Mouse (Mus musculus) CH12.LX (cell line): ENCODE results near the gene Gm13089. TPM values are rescaled to one million over a fixed set of nuclear protein-coding genes. Genes with fewer than 3 reads are reported as not detected.
"Not testable (repeated sequence)": the region's sequence is repeated elsewhere in the genome, so short reads cannot be mapped to it uniquely, and the experiment has no call there.

Source experiments
- DNase-seq: peaks from one replicate; pipeline ENCODE4 v3.0.0-alpha.2; 2013; ENCODE audit errors: extremely low read depth
- H3K27ac ChIP-seq: 2 replicates; pipeline ENCODE4 v1.5.1; 2012; ENCODE audit warnings: low read depth, mild to moderate bottlenecking, control low read depth, moderate library complexity; ENCODE audit not compliant: insufficient read depth
- H3K27me3 ChIP-seq: replicated peaks from 2 replicates; pipeline ENCODE3; 2012; ENCODE audit warnings: inconsistent platforms
- H3K36me3 ChIP-seq, 2 experiments: replicated peaks in 1 of 2; 2 replicates each; pipeline versions ENCODE3 to v1.6.1; 2012; ENCODE audit warnings: inconsistent platforms in 1 of 2, low read length in 1 of 2, mild to moderate bottlenecking in 1 of 2, mixed read lengths in 1 of 2, moderate library complexity in 1 of 2; ENCODE audit not compliant: control insufficient read depth in 1 of 2, insufficient read depth in 1 of 2
- H3K4me1 ChIP-seq, 2 experiments: 2 replicates each; pipeline ENCODE4 v1.6.1; 2012; ENCODE audit warnings: inconsistent platforms in 1 of 2, moderate library complexity in 1 of 2; ENCODE audit not compliant: insufficient read depth in 2 of 2, control insufficient read depth in 1 of 2
- H3K4me2 ChIP-seq: 2 replicates; pipeline ENCODE4 v1.6.1; 2012; ENCODE audit warnings: low read depth, mild to moderate bottlenecking, control low read depth; ENCODE audit not compliant: poor library complexity, insufficient read depth, severe bottlenecking
- H3K4me3 ChIP-seq, 3 experiments: fragments of 150-350 bp in 1 of 3; sonication (generic) in 1 of 3; replicated peaks in 1 of 3; 2 replicates each; pipeline versions ENCODE3 to v1.5.1; 2011 to 2012; ENCODE audit warnings: low read depth in 2 of 3, low read length in 2 of 3, mild to moderate bottlenecking in 2 of 3, moderate library complexity in 2 of 3, control low read depth in 1 of 3, improper control_type of control experiment in 1 of 3, inconsistent platforms in 1 of 3, mixed read lengths in 1 of 3; ENCODE audit not compliant: poor library complexity in 1 of 3
- H3K79me2 ChIP-seq: replicated peaks from 2 replicates; pipeline ENCODE4 v1.6.1; 2012; ENCODE audit warnings: mild to moderate bottlenecking, moderate library complexity; ENCODE audit not compliant: control insufficient read depth, poor library complexity, insufficient read depth, severe bottlenecking; ENCODE audit errors: extremely low read depth
- H3K9ac ChIP-seq: 2 replicates; pipeline ENCODE4 v1.6.1; 2012; ENCODE audit warnings: low read depth, mild to moderate bottlenecking, control low read depth, moderate library complexity; ENCODE audit not compliant: insufficient read depth
- H3K9me3 ChIP-seq: replicated peaks from 2 replicates; pipeline ENCODE3; 2012; ENCODE audit warnings: low read length, inconsistent platforms, mixed read lengths
- CHD2 ChIP-seq: IDR thresholded peaks from 2 replicates; pipeline ENCODE4 v1.6.1; 2011; ENCODE audit warnings: low read length, improper control_type of control experiment
- CTCF ChIP-seq, 2 experiments: IDR thresholded peaks in 1 of 2; conservative IDR thresholded peaks in 1 of 2; 2 replicates each; pipeline ENCODE4 v1.5.1; 2011 to 2012; ENCODE audit warnings: low read depth in 2 of 2, low read length in 2 of 2, improper control_type of control experiment in 1 of 2, inconsistent platforms in 1 of 2, mild to moderate bottlenecking in 1 of 2, moderate library complexity in 1 of 2
- HCFC1 ChIP-seq: IDR thresholded peaks from 2 replicates; pipeline ENCODE4 v1.6.1; 2012; ENCODE audit warnings: low read depth, mild to moderate bottlenecking, inconsistent platforms, low read length, improper control_type of control experiment
- JUN ChIP-seq: IDR thresholded peaks from 2 replicates; pipeline ENCODE4 v1.6.1; 2011; ENCODE audit warnings: low read depth, mild to moderate bottlenecking, low read length, improper control_type of control experiment, moderate library complexity; ENCODE audit not compliant: insufficient read depth
- JUND ChIP-seq: conservative IDR thresholded peaks from 2 replicates; pipeline ENCODE4 v1.6.1; 2011; ENCODE audit warnings: low read depth, low read length, improper control_type of control experiment
- MAX ChIP-seq: IDR thresholded peaks from 2 replicates; pipeline ENCODE4 v1.6.1; 2011; ENCODE audit warnings: low read length, improper control_type of control experiment
- MYC ChIP-seq: IDR thresholded peaks from 2 replicates; pipeline ENCODE4 v1.6.1; 2011; ENCODE audit warnings: low read depth, mild to moderate bottlenecking, improper control_type of control experiment, low read length
- NELFE ChIP-seq: IDR thresholded peaks from 2 replicates; pipeline ENCODE4 v1.6.1; 2011; ENCODE audit warnings: low read depth, low read length, improper control_type of control experiment
- POLR2AphosphoS2 ChIP-seq: IDR thresholded peaks from 2 replicates; pipeline ENCODE4 v1.6.1; 2011; ENCODE audit warnings: low read depth, low read length, improper control_type of control experiment
- SIN3A ChIP-seq: IDR thresholded peaks from 2 replicates; pipeline ENCODE4 v1.6.1; 2012; ENCODE audit warnings: low read length, improper control_type of control experiment, inconsistent platforms
- TBP ChIP-seq: conservative IDR thresholded peaks from 2 replicates; pipeline ENCODE4 v1.6.1; 2011; ENCODE audit warnings: low read depth, low read length, improper control_type of control experiment
- TCF12 ChIP-seq: IDR thresholded peaks from 2 replicates; pipeline ENCODE4 v1.6.1; 2014; ENCODE audit warnings: low read depth, mild to moderate bottlenecking, inconsistent platforms, low read length, improper control_type of control experiment
- UBTF ChIP-seq: IDR thresholded peaks from 2 replicates; pipeline ENCODE4 v1.6.1; 2012; ENCODE audit warnings: low read depth, mild to moderate bottlenecking, inconsistent platforms, low read length, improper control_type of control experiment, moderate library complexity
- USF2 ChIP-seq: conservative IDR thresholded peaks from 2 replicates; pipeline ENCODE4 v1.6.1; 2011; ENCODE audit warnings: low read depth, low read length, improper control_type of control experiment
- dilution Hi-C: fragments of 300-500 bp; cut with MboI; formaldehyde crosslinking; loops from 2 replicates; pipeline ENCODE4 v1.14.3; 2020; ENCODE audit warnings: low sequenced_read_pairs; ENCODE audit not compliant: extremely low pct_unique_long_range_greater_than_20kb, extremely low pct_ligation_motif_present
- in situ Hi-C: fragments of 300-500 bp; cut with MboI; formaldehyde crosslinking; loops from 3 replicates; pipeline ENCODE4 v1.14.3; 2019; ENCODE audit warnings: low sequenced_read_pairs, low pct_ligation_motif_present, low pct_unique_long_range_greater_than_20kb, mixed read lengths
- polyA plus RNA-seq: library from polyadenylated mRNA; unstranded; fragments of >175 nt; gene quantifications from 2 replicates; pipeline ENCODE4 v1.2.1, GENCODE M21; 2012; ENCODE audit warnings: low read depth; ENCODE audit not compliant: insufficient read length
- total RNA-seq, 2 experiments: library from RNA; depleted of rRNA; stranded (reverse); fragments of 300-350 nt in 1 of 2; fragments of >200 nt in 1 of 2; gene quantifications; 2 replicates each; pipeline ENCODE4 v1.2.3; 2012 to 2014

Gene Gm13089
- total RNA-seq (2012; rRNA removed) (not detected in 2 replicates), total RNA-seq (2014; rRNA removed) (not detected in 2 replicates), polyA plus RNA-seq (not detected in 2 replicates)

DNA sequence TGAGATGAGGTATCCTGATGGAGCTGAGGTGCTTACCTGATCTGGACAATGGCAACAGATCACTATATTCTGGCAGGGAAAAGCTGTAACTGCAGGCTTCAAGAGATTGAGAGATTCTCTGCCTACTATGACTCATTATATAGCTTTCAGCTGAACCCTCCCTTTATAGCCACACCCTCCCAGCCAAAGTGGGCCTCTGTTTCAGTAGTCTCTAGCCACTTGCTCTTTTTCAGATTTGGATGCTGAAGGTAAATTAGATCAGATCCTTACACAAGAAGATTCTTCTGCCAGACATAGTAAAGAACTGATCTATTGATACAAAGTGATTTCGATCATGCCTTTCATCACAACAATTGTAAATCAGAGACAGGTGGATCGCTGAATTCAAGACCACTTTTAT lies at the start of gene Gm13089:
Gene Gm13089 (minus strand): TSS at position 101 of the 400 bp plus-strand sequence.
- in situ Hi-C loops (no loop called here), dilution Hi-C loops (no loop called here)
- Histone ChIP-seq H3K27me3 (no peaks in the 10 kb centered on the region), H3K4me3 (no peak within 1 kb of the TSS), H3K9me3 (peaks cover 39% of the 10 kb centered on the region), H3K9ac (no peak within 1 kb of the TSS), H3K4me1 (no peaks in the 10 kb centered on the region), H3K36me3 (no peaks in the 10 kb centered on the region), H3K4me2 (no peak within 1 kb of the TSS), H3K79me2 (no peaks in the 10 kb centered on the region)
- no peak for DNase-seq
- TF ChIP-seq CHD2 = no peak
- TF ChIP-seq JUND = no peak
- no peak for TF ChIP-seq POLR2AphosphoS2
- TF ChIP-seq CTCF (conservative IDR thresholded peaks at IDR 0.05 in 1 of 2, IDR thresholded peaks at IDR 0.05 in 1 of 2; ENCODE audit: low read depth in 2 of 2, low read length in 2 of 2) = no peak
- TF ChIP-seq NELFE = no peak
- no peak for TF ChIP-seq HCFC1
- no peak for TF ChIP-seq TBP
- TF ChIP-seq USF2 = no peak
- TF ChIP-seq, all 38 proteins: peak for 0
- no peak within 1 kb of the TSS for H3K27ac ChIP-seq

DNA sequence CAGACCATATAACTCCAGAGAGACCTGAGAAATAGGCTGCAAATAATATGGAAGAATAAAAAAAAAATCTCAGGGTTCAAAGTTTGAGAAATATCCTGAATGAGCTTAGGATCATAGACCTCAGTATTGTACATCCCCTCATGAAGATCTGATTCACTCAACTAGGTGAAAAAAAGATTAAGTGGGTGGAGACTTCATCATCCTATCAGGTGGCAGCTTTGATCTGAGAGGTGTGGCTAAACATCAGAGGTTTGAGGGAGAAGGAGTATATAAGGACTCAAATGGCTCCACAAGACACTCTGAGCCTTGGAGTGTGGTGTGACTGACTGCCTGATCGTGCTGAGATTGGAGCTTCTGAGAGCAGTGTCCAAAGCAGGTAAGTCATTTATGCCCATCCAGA lies 16.6 kb upstream of the Gm13089 start, which contains the start of gene Gm13078:
Gene Gm13078 (plus strand): TSS at position 301 of the 400 bp plus-strand sequence.
- H3K4me3 ChIP-seq = no peak within 1 kb of the TSS
- no peak for DNase-seq
- H3K4me2 ChIP-seq = no peak within 1 kb of the TSS
- peaks cover 11% of the 10 kb centered on the region for H3K9me3 ChIP-seq
- H3K9ac ChIP-seq = no peak within 1 kb of the TSS
- H3K36me3 ChIP-seq = no peaks in the 10 kb centered on the region
- no peak within 1 kb of the TSS for H3K27ac ChIP-seq
- in situ Hi-C loops (no loop called here), dilution Hi-C loops (no loop called here)
- TF ChIP-seq MYC = no peak
- no peak for TF ChIP-seq SIN3A
- no peak for TF ChIP-seq UBTF
- TF ChIP-seq TCF12 = no peak
- TF ChIP-seq MAX = no peak
- TF ChIP-seq JUN = no peak
- no peaks in the 10 kb centered on the region for H3K79me2 ChIP-seq
- no peaks in the 10 kb centered on the region for H3K4me1 ChIP-seq
- no peaks in the 10 kb centered on the region for H3K27me3 ChIP-seq

DNA sequence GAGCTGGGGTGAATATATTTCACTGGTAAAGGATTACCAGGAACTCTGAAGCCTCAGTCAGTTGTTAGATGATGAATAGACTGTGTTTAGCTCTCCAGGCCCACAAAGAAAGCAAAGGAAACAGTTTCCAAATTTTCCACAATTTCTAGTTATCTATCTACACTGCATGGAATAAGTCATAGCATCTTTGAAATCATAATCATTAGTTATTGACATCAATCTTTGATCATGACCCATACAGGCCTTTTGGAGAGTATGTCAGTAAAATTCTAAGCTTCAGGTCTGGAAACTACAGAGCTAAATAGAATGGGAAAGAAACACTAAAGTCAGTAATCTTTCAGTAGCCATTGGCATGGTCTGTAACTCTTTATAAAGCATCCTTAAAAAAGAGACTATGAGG lies 45.4 kb downstream of the Gm13089 start, which contains the start of gene Gm13088:
Gene Gm13088 (minus strand): TSS at position 101 of the 400 bp plus-strand sequence.
- H3K27me3 ChIP-seq, H3K27ac ChIP-seq, dilution Hi-C loops, H3K79me2 ChIP-seq, H3K36me3 ChIP-seq, H3K9ac ChIP-seq, in situ Hi-C loops, H3K4me2 ChIP-seq, DNase-seq, H3K9me3 ChIP-seq, H3K4me3 ChIP-seq, H3K4me1 ChIP-seq: not testable (repeated sequence)

Other genes with a start within 250 kb of the Gm13089 start
- gene Gm13043, start 191.4 kb downstream of the Gm13089 start, total RNA-seq (2012; rRNA removed) = 0.04 TPM in 1 of 2 replicates, not detected in the other
- gene Gm13043, start 191.4 kb downstream of the Gm13089 start, total RNA-seq (2014; rRNA removed) = not detected in 2 replicates
- gene Gm13043, start 191.4 kb downstream of the Gm13089 start, polyA plus RNA-seq = not detected in 2 replicates
- not detected in 2 replicates for gene Gm13040, start 166.8 kb downstream of the Gm13089 start, total RNA-seq (2012; rRNA removed)
- gene Gm13040, start 166.8 kb downstream of the Gm13089 start, total RNA-seq (2014; rRNA removed) = not detected in 2 replicates
- not detected in 2 replicates for gene Gm13040, start 166.8 kb downstream of the Gm13089 start, polyA plus RNA-seq
- gene BC080695, start 151.0 kb downstream of the Gm13089 start, total RNA-seq (2012; rRNA removed) = not detected in 2 replicates
- gene BC080695, start 151.0 kb downstream of the Gm13089 start, total RNA-seq (2014; rRNA removed) = not detected in 2 replicates
- not detected in 2 replicates for gene BC080695, start 151.0 kb downstream of the Gm13089 start, polyA plus RNA-seq
- not detected in 2 replicates for gene Gm13057, start 151.0 kb downstream of the Gm13089 start, total RNA-seq (2012; rRNA removed)
- gene Gm13057, start 151.0 kb downstream of the Gm13089 start, total RNA-seq (2014; rRNA removed) = not detected in 2 replicates
- not detected in 2 replicates for gene Gm13057, start 151.0 kb downstream of the Gm13089 start, polyA plus RNA-seq
- not detected in 2 replicates for gene Gm13083, start 87.7 kb downstream of the Gm13089 start, total RNA-seq (2012; rRNA removed)
- not detected in 2 replicates for gene Gm13083, start 87.7 kb downstream of the Gm13089 start, total RNA-seq (2014; rRNA removed)
- gene Gm13083, start 87.7 kb downstream of the Gm13089 start, polyA plus RNA-seq = not detected in 2 replicates
- not detected in 2 replicates for gene Gm13088, start 45.5 kb downstream of the Gm13089 start, total RNA-seq (2012; rRNA removed)
- gene Gm13088, start 45.5 kb downstream of the Gm13089 start, total RNA-seq (2014; rRNA removed) = not detected in 2 replicates
- gene Gm13088, start 45.5 kb downstream of the Gm13089 start, polyA plus RNA-seq = not detected in 2 replicates
- gene Gm13078, start 16.7 kb upstream of the Gm13089 start, total RNA-seq (2012; rRNA removed) = not detected in 2 replicates
- gene Gm13078, start 16.7 kb upstream of the Gm13089 start, total RNA-seq (2014; rRNA removed) = not detected in 2 replicates
- not detected in 2 replicates for gene Gm13078, start 16.7 kb upstream of the Gm13089 start, polyA plus RNA-seq
- not detected in 2 replicates for gene Gm13023, start 86.6 kb upstream of the Gm13089 start, total RNA-seq (2012; rRNA removed)
- not detected in 2 replicates for gene Gm13023, start 86.6 kb upstream of the Gm13089 start, total RNA-seq (2014; rRNA removed)
- gene Gm13023, start 86.6 kb upstream of the Gm13089 start, polyA plus RNA-seq = not detected in 2 replicates
- not detected in 2 replicates for gene Gm13084, start 113.4 kb upstream of the Gm13089 start, total RNA-seq (2012; rRNA removed)
- not detected in 2 replicates for gene Gm13084, start 113.4 kb upstream of the Gm13089 start, total RNA-seq (2014; rRNA removed)
- gene Gm13084, start 113.4 kb upstream of the Gm13089 start, polyA plus RNA-seq = not detected in 2 replicates
- not detected in 2 replicates for gene Gm13103, start 143.8 kb upstream of the Gm13089 start, total RNA-seq (2012; rRNA removed)
- gene Gm13103, start 143.8 kb upstream of the Gm13089 start, total RNA-seq (2014; rRNA removed) = not detected in 2 replicates
- gene Gm13103, start 143.8 kb upstream of the Gm13089 start, polyA plus RNA-seq = not detected in 2 replicates
- gene Pramef6, start 197.7 kb upstream of the Gm13089 start, total RNA-seq (2012; rRNA removed) = not detected in 2 replicates
- gene Pramef6, start 197.7 kb upstream of the Gm13089 start, total RNA-seq (2014; rRNA removed) = not detected in 2 replicates
- not detected in 2 replicates for gene Pramef6, start 197.7 kb upstream of the Gm13089 start, polyA plus RNA-seq
- gene Pramef25, start 248.3 kb upstream of the Gm13089 start, total RNA-seq (2012; rRNA removed) = 0.08 TPM in 1 of 2 replicates, not detected in the other
- gene Pramef25, start 248.3 kb upstream of the Gm13089 start, total RNA-seq (2014; rRNA removed) = not detected in 2 replicates
- gene Pramef25, start 248.3 kb upstream of the Gm13089 start, polyA plus RNA-seq = not detected in 2 replicates